Mouse (Mus musculus) cerebellum, adult 9-11 months (tissue): ENCODE data around the gene Gm21974.
"Not testable (repeated sequence)": the region's sequence is repeated elsewhere in the genome, so short reads cannot be mapped to it uniquely, and the experiment has no call there.

Experiments used
- DNase-seq: peaks from one replicate; pipeline ENCODE4 v3.0.0; 2022

Gene Gm21974

GRCm38 (mm10) chr7:127912938-127913337, 17.7 kb upstream of the Gm21974 start:
- no peak for DNase-seq

GRCm38 (mm10) chr7:127912190-127912871, 17.1 kb upstream of the Gm21974 start, which contains the start of gene Kat8:
Gene Kat8, plus strand, starts transcription at chr7:127912516.
- DNase-seq: peak; percentile 90

GRCm38 (mm10) chr7:127908656-127909055, 13.4 kb upstream of the Gm21974 start:
- DNase-seq: no peak

- peak; percentile 53 for DNase-seq
These were observed 12.7 kb upstream of the Gm21974 start for GRCm38 (mm10) chr7:127907939-127908338.

GRCm38 (mm10) chr7:127903971-127904796, 8.9 kb upstream of the Gm21974 start, which contains the start of gene Bckdk:
Gene Bckdk, plus strand, starts transcription at chr7:127904082.
- DNase-seq: peak; percentile 85

GRCm38 (mm10) chr7:127901772-127902171, 6.5 kb upstream of the Gm21974 start:
- DNase-seq: no peak

GRCm38 (mm10) chr7:127899997-127900396, 4.7 kb upstream of the Gm21974 start:
- DNase-seq: no peak

- no peak for DNase-seq
These were observed 3.1 kb upstream of the Gm21974 start for GRCm38 (mm10) chr7:127898179-127898956.

GRCm38 (mm10) chr7:127897542-127897941, 2.3 kb upstream of the Gm21974 start:
- DNase-seq: no peak

GRCm38 (mm10) chr7:127896384-127896783, 1.1 kb upstream of the Gm21974 start:
- DNase-seq: peak; percentile 77

GRCm38 (mm10) chr7:127895891-127896290, 637 bp upstream of the Gm21974 start:
- DNase-seq: not testable (repeated sequence)

GRCm38 (mm10) chr7:127894480-127894879, 774 bp downstream of the Gm21974 start:
- DNase-seq: peak; percentile 56

- no peak for DNase-seq
These were observed 4.5 kb downstream of the Gm21974 start, which contains the start of gene Prss53 for GRCm38 (mm10) chr7:127890798-127891197. Gene Prss53, minus strand, starts transcription at chr7:127890970.

GRCm38 (mm10) chr7:127888821-127889220, 6.4 kb downstream of the Gm21974 start:
- no peak for DNase-seq

GRCm38 (mm10) chr7:127887781-127888180, 7.5 kb downstream of the Gm21974 start:
- DNase-seq: no peak

- DNase-seq: no peak
These were observed 8.1 kb downstream of the Gm21974 start for GRCm38 (mm10) chr7:127887191-127887590.

- DNase-seq: no peak
These were observed 8.7 kb downstream of the Gm21974 start for GRCm38 (mm10) chr7:127886551-127886950.

GRCm38 (mm10) chr7:127885951-127886350, 9.3 kb downstream of the Gm21974 start:
- DNase-seq: no peak

- peak; percentile 22 for DNase-seq
These were observed 14.8 kb downstream of the Gm21974 start for GRCm38 (mm10) chr7:127880431-127880830.

GRCm38 (mm10) chr7:127879301-127879700, 16.0 kb downstream of the Gm21974 start:
- DNase-seq: peak; percentile 28

GRCm38 (mm10) chr7:127876467-127877348, 18.5 kb downstream of the Gm21974 start, which contains the start of gene Zfp668:
Gene Zfp668, minus strand, starts transcription at chr7:127876828.
- DNase-seq: peak; percentile 89

GRCm38 (mm10) chr7:127876041-127876466, 19.2 kb downstream of the Gm21974 start, which contains the start of gene Zfp646:
Gene Zfp646, plus strand, starts transcription at chr7:127876221.
- DNase-seq: no peak
